Mouse (Mus musculus): ENCODE results near the gene Prpf39.

Prpf39 gene

DNA sequence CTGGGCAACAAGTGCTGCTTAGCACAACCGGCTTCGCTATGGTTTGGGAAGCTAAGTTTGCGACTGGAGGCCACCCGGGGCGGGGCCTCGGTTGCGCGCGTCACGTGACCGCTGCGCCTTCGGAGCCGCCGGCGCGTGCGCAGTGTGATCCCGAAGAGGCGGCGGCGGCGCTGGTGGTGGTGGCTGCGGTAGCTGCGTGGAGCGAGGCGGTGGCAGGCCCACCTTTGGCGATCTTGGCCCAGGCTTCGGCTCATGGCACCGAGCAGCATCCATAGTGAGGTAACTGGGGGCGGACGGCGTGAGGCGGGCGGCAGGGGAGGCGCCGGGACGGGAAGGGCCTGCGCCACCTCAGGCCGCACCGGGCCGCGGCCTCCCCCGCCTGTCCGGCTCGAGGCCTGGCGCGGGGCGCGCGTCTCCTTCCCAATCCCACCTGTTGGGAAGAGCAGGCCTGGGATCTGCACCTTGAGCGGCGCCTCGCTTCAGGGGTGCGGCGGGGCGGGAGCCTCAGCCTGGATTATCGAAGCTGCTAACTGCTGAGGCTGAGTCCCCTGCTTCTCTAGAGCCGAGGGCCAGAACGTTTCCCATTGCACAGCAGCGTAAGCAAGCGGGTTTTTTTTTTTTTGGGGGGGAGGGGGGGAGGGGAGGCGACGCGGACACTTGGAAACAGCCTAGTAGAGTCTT lies at the start of gene Prpf39:
Prpf39 (plus strand) TSS at position 144 of the 681 bp plus-strand sequence.
- peak; percentile 88 for DNase-seq

- DNase-seq, result no peak
These were observed 28.4 kb upstream of the Prpf39 start for GRCm38 (mm10) chr12:65007725-65008124.

- no peak for DNase-seq
These were observed 13.3 kb upstream of the Prpf39 start for GRCm38 (mm10) chr12:65022842-65023241.

DNA sequence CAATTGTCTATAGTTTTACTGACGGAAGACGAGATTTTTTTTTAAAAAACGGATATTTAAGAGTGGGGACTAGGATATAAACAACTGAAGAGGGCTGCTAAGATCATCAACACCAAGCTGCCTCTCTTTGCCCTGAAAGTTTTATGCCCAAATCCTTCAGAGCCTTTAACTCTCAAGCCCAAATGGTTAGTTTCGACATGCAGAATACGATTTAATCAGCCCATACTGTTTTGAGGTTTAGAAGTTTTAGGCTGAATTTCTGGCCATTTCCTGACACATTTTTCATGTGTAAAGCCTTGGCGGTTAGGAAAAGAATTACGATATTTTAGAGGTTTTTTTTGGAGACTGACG lies 319 bp upstream of the Prpf39 start:
- DNase-seq, result no peak

DNA sequence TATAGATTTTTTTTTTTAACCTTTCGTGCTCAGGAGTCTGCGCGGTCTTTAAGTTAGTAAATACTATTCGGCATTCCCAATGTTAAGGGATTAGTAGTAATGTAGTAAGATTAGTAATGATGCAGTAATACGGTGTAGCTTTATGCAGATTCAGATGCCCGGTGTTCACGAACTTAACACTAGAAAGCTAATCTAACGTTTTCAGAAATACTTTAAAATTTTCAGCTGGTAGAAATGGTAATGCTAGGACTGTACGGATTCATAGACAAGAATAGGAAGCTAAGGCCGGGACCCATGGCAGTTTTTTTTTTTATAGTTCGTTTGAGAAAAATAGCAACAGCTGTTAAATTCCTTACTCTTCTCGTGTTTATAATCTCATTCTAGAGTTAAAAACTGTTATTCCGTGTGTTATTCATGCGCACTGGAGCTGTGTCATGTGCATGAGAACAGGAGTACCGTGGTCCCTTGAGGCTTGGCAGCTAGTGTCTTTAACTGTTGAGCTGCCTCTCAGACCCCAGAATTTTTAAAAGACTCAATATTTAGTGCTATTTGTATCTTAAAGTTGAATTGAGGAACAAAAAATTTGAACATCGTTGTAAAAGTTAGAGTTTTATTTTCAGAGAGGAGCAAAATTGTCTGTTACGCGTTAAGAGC lies 886 bp downstream of the Prpf39 start:
- no peak for DNase-seq

GRCm38 (mm10) chr12:65037546-65037937 lies 1.4 kb downstream of the Prpf39 start:
- DNase-seq, result peak; percentile 19

DNA sequence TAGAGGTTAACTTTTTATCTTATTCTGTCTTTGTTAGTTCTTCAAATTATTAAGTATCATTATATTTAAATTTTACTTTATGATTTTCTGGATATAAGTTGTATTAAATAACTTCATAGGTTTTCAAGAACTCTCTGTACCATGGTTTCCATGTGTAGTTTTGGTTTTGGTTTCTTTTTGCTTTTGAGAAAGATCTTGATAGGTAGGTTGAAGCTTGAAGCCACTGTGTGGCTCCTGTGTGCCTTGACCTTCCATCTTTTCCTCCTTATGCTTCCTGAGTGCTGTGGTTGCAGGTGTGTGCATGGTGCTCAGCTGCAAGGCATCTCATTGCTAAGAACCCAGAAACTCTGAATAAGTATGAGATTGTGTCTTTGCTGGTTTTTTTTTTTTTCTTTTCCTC lies 12.7 kb downstream of the Prpf39 start:
- DNase-seq, result no peak

- DNase-seq, result no peak
These were observed 22.1 kb downstream of the Prpf39 start for GRCm38 (mm10) chr12:65058203-65058602.

DNA sequence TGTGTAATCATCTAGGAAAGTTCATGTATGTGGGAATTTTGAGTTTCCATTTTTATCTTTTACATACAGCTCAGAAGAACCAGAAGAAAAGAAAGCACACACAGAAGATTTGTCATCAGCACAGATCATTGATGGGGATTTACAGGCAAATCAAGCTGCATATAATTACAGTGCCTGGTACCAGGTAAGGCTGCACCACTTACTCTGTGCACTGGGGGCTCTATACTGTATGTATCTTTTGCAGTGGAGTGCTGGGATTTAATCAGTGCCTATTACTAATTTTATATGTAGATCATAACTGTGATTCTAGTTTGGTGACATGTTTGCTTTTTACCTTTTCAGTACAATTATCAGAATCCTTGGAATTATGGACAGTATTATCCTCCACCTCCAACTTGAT lies 24.9 kb downstream of the Prpf39 start:
- no peak for DNase-seq

DNA sequence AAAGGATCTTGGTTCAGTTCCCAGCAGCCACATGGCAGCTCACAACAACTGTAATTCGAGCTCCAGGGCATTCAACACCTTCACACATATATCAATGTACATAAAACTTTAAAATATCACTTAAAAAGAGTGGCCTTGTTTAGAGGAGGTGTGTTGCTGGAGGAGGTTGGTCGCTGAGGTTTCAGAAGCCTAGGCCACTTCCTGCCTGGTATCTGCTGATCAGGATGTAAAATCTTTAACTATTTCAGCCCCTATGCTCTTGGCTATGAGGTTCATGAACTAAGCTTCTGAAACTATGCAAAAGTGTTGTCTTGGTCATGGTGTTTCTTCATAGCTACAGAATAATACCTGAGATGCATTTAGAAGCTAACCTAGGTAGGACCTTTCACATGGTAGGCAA lies 29.1 kb downstream of the Prpf39 start:
- DNase-seq, result no peak

- DNase-seq, result no peak
These were observed 30.1 kb downstream of the Prpf39 start for GRCm38 (mm10) chr12:65066234-65066633.

DNA sequence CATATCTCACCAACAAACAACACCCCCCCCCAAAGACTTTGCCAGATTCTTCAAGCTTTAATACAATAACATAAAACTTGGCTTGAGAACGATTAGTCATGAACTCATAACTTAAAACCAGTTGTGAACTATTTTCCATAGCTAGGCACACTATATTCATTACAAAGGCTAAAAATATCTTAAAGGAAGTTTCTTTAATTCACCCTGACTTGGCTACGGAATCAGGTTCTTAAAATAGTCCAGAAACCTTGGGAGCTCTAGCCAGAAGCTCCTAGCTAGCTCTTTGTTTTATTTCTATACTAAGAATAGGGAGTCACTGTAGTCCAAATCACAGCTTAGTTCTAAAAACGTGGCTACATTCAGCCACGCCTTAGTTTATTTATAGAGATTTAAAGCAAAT lies 32.3 kb downstream of the Prpf39 start:
- DNase-seq, result no peak

DNA sequence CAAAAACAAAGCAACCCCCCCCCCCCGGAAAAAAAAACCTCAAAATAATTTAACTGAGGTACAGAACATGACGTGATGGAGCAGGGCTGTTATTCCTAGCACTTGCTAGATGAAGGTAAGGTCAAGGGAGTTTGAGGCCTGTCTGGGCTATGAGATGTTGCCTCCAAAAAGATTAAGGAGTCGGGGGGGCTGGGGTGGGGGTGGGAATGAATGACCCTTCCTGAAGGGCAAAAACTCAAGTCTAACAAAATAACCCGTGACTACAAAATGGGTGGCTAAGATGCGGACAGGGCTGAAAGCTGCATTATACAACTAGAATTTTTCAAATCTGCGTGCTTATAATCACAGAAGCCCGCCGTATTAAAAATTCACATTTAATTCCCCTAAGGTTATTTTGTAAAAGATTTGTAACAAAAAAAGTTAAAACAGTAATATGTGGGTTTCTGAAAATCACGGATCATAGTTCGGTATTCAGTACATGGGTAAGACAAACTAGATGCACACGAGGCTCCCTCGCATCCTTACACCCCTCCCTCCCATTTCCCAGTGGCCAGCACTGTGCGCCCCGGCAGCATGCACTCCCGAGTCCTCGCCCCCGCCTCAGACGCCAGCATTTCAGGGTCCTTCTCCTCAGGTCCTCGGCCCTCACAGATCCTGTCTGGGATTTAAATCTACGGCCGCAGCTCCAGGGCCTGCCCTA lies 36.9 kb downstream of the Prpf39 start:
- DNase-seq, result no peak

DNA sequence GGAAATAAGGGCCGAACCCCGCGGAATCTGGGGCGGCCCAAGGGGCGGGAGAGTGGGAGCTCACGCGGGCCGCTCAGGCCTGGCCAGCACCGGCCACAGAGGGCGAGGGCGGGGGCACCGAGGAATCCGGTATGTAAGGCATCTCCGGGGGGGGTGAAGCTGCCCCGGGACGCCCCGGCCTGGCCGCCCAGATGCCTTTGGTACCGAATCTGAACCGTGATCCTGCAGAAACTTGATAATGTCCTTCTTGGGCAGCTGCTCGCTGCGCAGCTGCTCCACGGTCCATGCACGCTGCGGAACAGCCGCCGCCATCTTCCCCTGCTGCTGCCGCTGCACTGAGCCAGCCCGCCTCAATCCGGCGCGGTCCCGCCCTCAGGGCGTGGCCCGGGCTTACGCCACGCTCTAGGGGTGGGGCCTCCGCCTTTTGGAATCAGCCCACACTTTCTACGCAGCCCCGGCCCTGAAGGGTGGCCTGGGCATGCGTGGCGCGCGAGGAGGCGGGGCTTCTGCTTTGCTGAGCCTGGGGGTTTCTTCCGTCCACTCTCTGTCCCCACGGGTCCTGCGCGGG lies 37.6 kb downstream of the Prpf39 start, which contains the start of gene Fkbp3:
Fkbp3 (minus strand) TSS at position 397 of the 568 bp plus-strand sequence.
- DNase-seq, result peak; percentile 98

DNA sequence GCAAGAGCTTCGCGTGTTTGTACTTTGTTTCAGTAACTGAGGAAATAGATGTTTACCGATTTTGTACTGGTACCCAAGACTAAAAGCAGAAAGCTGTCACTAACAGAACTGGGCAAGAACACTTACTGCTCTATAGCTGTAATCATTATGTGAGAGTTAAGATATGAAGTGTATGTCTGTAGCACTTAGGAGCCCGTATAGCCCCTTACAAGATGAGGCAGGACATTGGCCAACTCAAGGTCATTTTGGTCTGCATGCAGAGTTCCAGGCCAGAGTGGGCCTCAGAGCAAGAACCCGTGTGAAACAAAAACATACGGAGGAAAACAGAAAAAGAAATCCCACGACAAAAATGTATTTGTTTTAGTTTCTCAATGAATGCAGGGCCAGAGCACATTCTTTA lies 38.5 kb downstream of the Prpf39 start:
- peak; percentile 46 for DNase-seq

DNA sequence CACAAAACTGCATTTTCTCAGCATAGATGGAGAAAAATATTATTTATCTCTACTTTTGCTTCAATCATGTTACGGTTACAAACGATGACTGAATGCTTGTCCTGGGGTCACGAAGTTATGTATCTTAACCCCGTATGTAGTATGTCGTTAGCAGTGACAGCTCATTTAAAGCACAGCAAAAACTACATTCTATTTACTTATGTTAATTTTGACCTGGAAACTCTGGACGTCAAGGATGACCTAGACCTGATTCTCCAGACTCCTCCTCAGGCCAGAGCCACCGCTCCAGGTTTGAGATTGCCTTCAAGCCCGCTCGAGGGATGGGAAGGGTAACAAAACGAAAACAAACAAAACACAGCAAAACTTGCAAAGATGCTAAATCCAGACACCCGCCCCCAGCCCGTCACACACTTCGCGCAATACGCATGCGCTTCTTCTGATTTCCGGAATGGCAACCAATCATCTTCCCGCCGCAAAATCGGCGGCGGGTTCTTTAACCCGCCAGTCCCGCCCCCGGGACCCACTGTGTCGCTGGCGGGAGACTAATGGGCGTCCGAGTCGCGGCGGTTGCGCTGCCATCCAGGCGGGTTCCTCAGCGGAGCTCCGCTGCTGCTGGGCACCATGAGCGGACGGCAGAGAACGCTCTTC lies 39.1 kb downstream of the Prpf39 start, which contains the start of gene Fancm:
Fancm (plus strand) TSS at position 519 of the 648 bp plus-strand sequence.
- DNase-seq, result peak; percentile 91

GRCm38 (mm10) chr12:65075733-65076310 lies 39.7 kb downstream of the Prpf39 start:
- peak; percentile 62 for DNase-seq

DNA sequence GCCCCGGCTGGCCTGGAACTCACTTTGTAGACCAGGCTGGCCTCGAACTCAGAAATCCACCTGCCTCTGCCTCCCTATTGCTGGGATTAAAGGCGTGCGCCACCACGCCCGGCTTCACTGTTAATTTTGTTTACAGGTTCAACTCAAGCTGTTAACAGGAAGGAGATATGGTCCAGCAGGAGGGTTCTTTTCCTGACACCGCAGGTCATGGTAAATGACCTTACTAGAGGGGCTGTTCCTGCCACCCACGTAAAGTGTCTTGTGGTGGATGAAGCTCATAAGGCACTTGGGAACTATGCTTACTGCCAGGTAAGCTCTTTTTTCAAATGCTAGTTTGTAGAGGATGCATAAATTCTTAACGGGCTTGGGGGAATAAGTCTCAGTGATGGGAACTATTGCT lies 40.8 kb downstream of the Prpf39 start:
- no peak for DNase-seq

GRCm38 (mm10) chr12:65108746-65109145 lies 72.6 kb downstream of the Prpf39 start:
- DNase-seq, result no peak

DNA sequence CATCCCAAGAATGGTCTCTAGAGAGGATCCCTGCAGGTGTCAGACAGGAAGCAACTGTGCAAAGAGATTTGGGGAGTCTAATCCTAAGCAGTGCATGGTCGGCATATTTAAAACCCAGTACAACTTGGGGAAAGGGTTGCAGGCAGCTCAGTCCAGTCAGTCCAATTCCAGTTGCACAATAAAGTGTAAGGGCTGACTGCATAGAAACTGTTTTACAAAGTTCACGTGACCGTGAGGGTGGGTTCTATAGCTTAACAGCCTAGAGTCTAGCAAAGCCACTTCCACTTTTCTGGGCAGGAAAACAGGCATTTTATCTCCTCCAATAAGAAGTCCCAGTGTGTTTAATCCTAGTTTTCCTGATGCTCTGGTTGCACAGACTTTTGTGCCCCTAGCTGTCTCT lies 75.4 kb downstream of the Prpf39 start:
- DNase-seq, result no peak

DNA sequence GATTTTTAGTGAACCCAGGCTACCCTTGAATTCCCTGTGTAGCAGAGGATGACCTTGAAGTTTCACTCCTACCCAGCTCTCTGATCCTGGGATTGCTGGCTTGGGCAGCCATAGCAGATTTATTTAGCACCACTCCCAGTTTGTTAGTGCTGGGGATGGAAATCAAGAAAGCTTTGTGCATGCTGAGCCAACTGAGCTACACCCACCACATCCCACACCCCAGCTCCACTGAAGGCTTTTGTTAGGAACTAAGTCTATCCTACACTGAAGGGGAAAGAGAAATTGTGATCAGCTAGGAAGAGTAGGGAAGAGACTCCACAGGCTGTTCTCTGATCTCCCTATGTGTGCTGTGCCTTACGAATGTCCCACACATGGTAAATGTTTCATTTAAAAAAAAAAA lies 76.7 kb downstream of the Prpf39 start:
- DNase-seq, result no peak
